Comparison of ENCODE assay signal across 13 mouse cellular contexts in genomic region chr3:105094448-105094847, GRCm38 (mm10). TPM values are rescaled to one million over a fixed set of nuclear protein-coding genes. Genes with fewer than 3 reads are reported as not detected.
DNase-seq lines count a peak whose midpoint lies in the region; ATAC-seq and TF ChIP-seq lines count a peak whose summit lies in the region.
"Had no signal": no experiment of that assay in that cellular context is flagged by ENCODE, and none has a peak within 500 bp of the region (broad histone marks: within the 10 kb centered on the region; RNA-seq: fewer than 3 reads in every experiment).

No protein-coding gene starts in this region.

- 59% methylated on average over 2 of the region's 2 CpGs for WGBS in hindbrain, postnatal 0 days
- 49% methylated on average over 2 of the region's 2 CpGs for WGBS in hindbrain, embryonic 16.5 days
- WGBS in limb, embryonic 10.5 days: 49% methylated on average over 2 of the region's 2 CpGs

- no peaks in the 10 kb centered on the region for H3K27me3 ChIP-seq in hindbrain, postnatal 0 days (ENCODE audit: insufficient read depth, low read length)
- no peaks in the 10 kb centered on the region for H3K27me3 ChIP-seq in hindbrain, embryonic 16.5 days (replicated peaks; ENCODE audit: control insufficient read depth, insufficient read depth, low read length)
- H3K27me3 ChIP-seq in limb, embryonic 10.5 days (ENCODE audit: low read depth, poor library complexity, severe bottlenecking): no peaks in the 10 kb centered on the region

- no peak for ATAC-seq in hindbrain, postnatal 0 days
- no peak for ATAC-seq in hindbrain, embryonic 16.5 days

- no peak overlapping the region for H3K4me2 ChIP-seq in hindbrain, postnatal 0 days (ENCODE audit: low read depth, low read length)
- H3K4me2 ChIP-seq in hindbrain, embryonic 16.5 days (ENCODE audit: low read length): no peak overlapping the region

- H3K27ac ChIP-seq in hindbrain, postnatal 0 days: no peak overlapping the region
- no peak overlapping the region for H3K27ac ChIP-seq in hindbrain, embryonic 16.5 days (ENCODE audit: low read depth, low read length)
- no peak overlapping the region for H3K27ac ChIP-seq in limb, embryonic 10.5 days
- H3K27ac ChIP-seq: forebrain, embryonic 10.5 days had no signal

- no peak overlapping the region for H3K9ac ChIP-seq in hindbrain, postnatal 0 days (replicated peaks; ENCODE audit: low read length)
- H3K9ac ChIP-seq in hindbrain, embryonic 16.5 days (ENCODE audit: low read depth, low read length): no peak overlapping the region

- no peak overlapping the region for H3K4me3 ChIP-seq in hindbrain, postnatal 0 days (ENCODE audit: low read length)
- H3K4me3 ChIP-seq in hindbrain, embryonic 16.5 days (ENCODE audit: low read length): no peak overlapping the region
- H3K4me3 ChIP-seq in limb, embryonic 10.5 days: no peak overlapping the region
- H3K4me3 ChIP-seq: forebrain, embryonic 10.5 days had no signal

- peak; percentile 28 to 32 for DNase-seq in cerebellum, adult 18-20 months
- no peak for DNase-seq in cerebellum, postnatal 36 days
- DNase-seq in hindbrain, postnatal 0 days (ENCODE audit: low spot score): no peak
- DNase-seq in testis, postnatal 10 days (ENCODE audit: low spot score): peak; percentile 52
- DNase-seq in testis, postnatal 14 days (ENCODE audit: low spot score): no peak
- peak; percentile 25 for DNase-seq in limb, embryonic 10.5 days (ENCODE audit: low spot score)
- DNase-seq in urinary bladder, adult 18-20 months (ENCODE audit: low spot score in 2 of 2): no peak
- DNase-seq: gastrocnemius, postnatal 10 days; lung, adult 2 months had no signal

- no peaks in the 10 kb centered on the region for H3K36me3 ChIP-seq in hindbrain, postnatal 0 days (ENCODE audit: insufficient read depth, low read length)
- no peaks in the 10 kb centered on the region for H3K36me3 ChIP-seq in hindbrain, embryonic 16.5 days (ENCODE audit: control insufficient read depth, insufficient read depth, low read length)
- no peaks in the 10 kb centered on the region for H3K36me3 ChIP-seq in limb, embryonic 10.5 days
- H3K36me3 ChIP-seq: forebrain, embryonic 10.5 days had no signal

- H3K4me1 ChIP-seq in hindbrain, postnatal 0 days (ENCODE audit: insufficient read depth, low read length): no peaks in the 10 kb centered on the region
- peaks cover under 1% of the 10 kb centered on the region for H3K4me1 ChIP-seq in hindbrain, embryonic 16.5 days (ENCODE audit: control insufficient read depth, insufficient read depth, low read depth, low read length)
- H3K4me1 ChIP-seq in limb, embryonic 10.5 days: peaks cover 20% of the 10 kb centered on the region

- TF ChIP-seq CTCF in hindbrain, postnatal 0 days (IDR thresholded peaks at IDR 0.05; ENCODE audit: low read depth): peak; percentile 41

- H3K9me3 ChIP-seq in hindbrain, postnatal 0 days (ENCODE audit: low read length): no peaks in the 10 kb centered on the region
- H3K9me3 ChIP-seq in hindbrain, embryonic 16.5 days (ENCODE audit: control insufficient read depth, low read length): no peaks in the 10 kb centered on the region
- no peaks in the 10 kb centered on the region for H3K9me3 ChIP-seq in limb, embryonic 10.5 days (replicated peaks)
- H3K9me3 ChIP-seq: forebrain, embryonic 10.5 days had no signal

RNA-seq across cellular contexts. Expression of gene 4930564D02Rik, which starts 27.8 kb away (rescaled TPM):
- not detected in 2 replicates for total RNA-seq in hindbrain, postnatal 0 days (2014; rRNA removed)
- polyA plus RNA-seq in hindbrain, postnatal 0 days (2015; fragmentation: Nextera tagmentation; extraction: Ambion mirVana): not detected in 2 replicates
- polyA plus RNA-seq in hindbrain, embryonic 16.5 days (2015; fragmentation: Nextera tagmentation; extraction: Ambion mirVana): not detected in 2 replicates
- polyA plus RNA-seq in limb, embryonic 10.5 days (2016; fragmentation: Nextera tagmentation; extraction: Ambion mirVana): not detected in 2 replicates
- total RNA-seq: gastrocnemius, postnatal 10 days; hematopoietic stem cell, adult 5-6 weeks; left cerebral cortex, postnatal 10 days had no signal
- polyA plus RNA-seq: forebrain, embryonic 10.5 days; lung, adult 2 months had no signal

RNA-seq across cellular contexts. Expression of gene Cttnbp2nl, which starts 41.5 kb away (rescaled TPM):
- 24.9 and 27.8 TPM in 2 replicates for total RNA-seq in hindbrain, postnatal 0 days (2014; rRNA removed)
- polyA plus RNA-seq in hindbrain, postnatal 0 days (2015; fragmentation: Nextera tagmentation; extraction: Ambion mirVana): 35.9 and 42.4 TPM in 2 replicates
- polyA plus RNA-seq in hindbrain, embryonic 16.5 days (2015; fragmentation: Nextera tagmentation; extraction: Ambion mirVana): 40.6 and 49.4 TPM in 2 replicates
- 40.5 and 50.1 TPM in 2 replicates for polyA plus RNA-seq in limb, embryonic 10.5 days (2016; fragmentation: Nextera tagmentation; extraction: Ambion mirVana)

Comparison
In these comparisons a context has a peak if more than half of its experiments do, and no peak if none do; other contexts are left out.
1. DNase-seq: peak in cerebellum, adult 18-20 months (2 of 2), testis, postnatal 10 days (single experiment) and limb, embryonic 10.5 days (single experiment); none in cerebellum, postnatal 36 days (0 of 2), hindbrain, postnatal 0 days (single experiment), testis, postnatal 14 days (single experiment) and urinary bladder, adult 18-20 months (0 of 2).